Mouse (Mus musculus) MEL (cell line): ENCODE measurements at regions not wholly inside any gene's neighbourhood (a gene's known extent, or its start where the extent isn't known, plus 50 kb on each side); places are given as distances from the start of the nearest gene placed in this dataset.

Experiments
- DNase-seq: peaks from one replicate; pipeline ENCODE4 v3.0.0; 2011; ENCODE audit warnings: low read depth, low spot score
- H3K27ac ChIP-seq: 2 replicates; pipeline ENCODE4 v1.5.1; 2012; ENCODE audit warnings: low read depth, mild to moderate bottlenecking, control low read depth, low read length, moderate library complexity; ENCODE audit not compliant: control insufficient read depth
- H3K27me3 ChIP-seq, 2 experiments: fragments of 150-350 bp in 1 of 2; sonication (generic) in 1 of 2; 2 replicates each; pipeline ENCODE4 v1.6.1; 2012; ENCODE audit warnings: low read length in 2 of 2, mild to moderate bottlenecking in 2 of 2, improper control_type of control experiment in 1 of 2, moderate library complexity in 1 of 2; ENCODE audit not compliant: insufficient read depth in 2 of 2, control insufficient read depth in 1 of 2
- H3K36me3 ChIP-seq, 2 experiments: 2 replicates each; pipeline ENCODE4 v1.6.1; 2012 to 2014; ENCODE audit warnings: low read length in 2 of 2, improper control_type of control experiment in 1 of 2, inconsistent platforms in 1 of 2, mild to moderate bottlenecking in 1 of 2; ENCODE audit not compliant: insufficient read depth in 2 of 2, control insufficient read depth in 1 of 2
- H3K4me1 ChIP-seq, 2 experiments: fragments of 150-350 bp in 1 of 2; sonication (generic) in 1 of 2; 2 replicates each; pipeline ENCODE4 v1.6.1; 2012; ENCODE audit warnings: low read length in 2 of 2, improper control_type of control experiment in 1 of 2, mild to moderate bottlenecking in 1 of 2; ENCODE audit not compliant: insufficient read depth in 2 of 2, control insufficient read depth in 1 of 2
- H3K4me3 ChIP-seq, 2 experiments: fragments of 150-350 bp in 1 of 2; sonication (generic) in 1 of 2; 2 replicates each; pipeline ENCODE4 v1.5.1; 2012; ENCODE audit warnings: low read depth in 2 of 2, low read length in 2 of 2, mild to moderate bottlenecking in 2 of 2, moderate library complexity in 2 of 2, control low read depth in 1 of 2, improper control_type of control experiment in 1 of 2; ENCODE audit not compliant: control insufficient read depth in 1 of 2, insufficient read depth in 1 of 2
- H3K79me2 ChIP-seq: 2 replicates; pipeline ENCODE4 v1.6.1; 2012; ENCODE audit warnings: mild to moderate bottlenecking, low read length, moderate library complexity; ENCODE audit not compliant: control insufficient read depth, poor library complexity, insufficient read depth
- H3K9ac ChIP-seq: 2 replicates; pipeline ENCODE4 v1.6.1; 2012; ENCODE audit warnings: low read depth, mild to moderate bottlenecking, control low read depth, low read length, moderate library complexity; ENCODE audit not compliant: control insufficient read depth, poor library complexity, severe bottlenecking
- H3K9me3 ChIP-seq: fragments of 150-350 bp; sonication (generic); replicated peaks from 2 replicates; pipeline ENCODE4 v1.6.1; 2012; ENCODE audit warnings: mild to moderate bottlenecking, low read length, improper control_type of control experiment, moderate library complexity; ENCODE audit not compliant: insufficient read depth
- CHD2 ChIP-seq: IDR thresholded peaks from 2 replicates; pipeline ENCODE4 v1.6.1; 2011; ENCODE audit warnings: low read length, improper control_type of control experiment
- EP300 ChIP-seq, 2 experiments: IDR thresholded peaks; 2 replicates each; pipeline ENCODE4 v1.6.1; 2011; ENCODE audit warnings: improper control_type of control experiment in 2 of 2, low read length in 2 of 2, low read depth in 1 of 2, mild to moderate bottlenecking in 1 of 2
- JUND ChIP-seq: IDR thresholded peaks from 2 replicates; pipeline ENCODE4 v1.6.1; 2011; ENCODE audit warnings: low read depth, mild to moderate bottlenecking, improper control_type of control experiment, low read length
- KAT2A ChIP-seq: conservative IDR thresholded peaks from 2 replicates; pipeline ENCODE4 v1.6.1; 2012; ENCODE audit warnings: low read depth, low read length, improper control_type of control experiment, inconsistent platforms
- MAFK ChIP-seq: IDR thresholded peaks from 2 replicates; pipeline ENCODE4 v1.6.1; 2011; ENCODE audit warnings: low read depth, mild to moderate bottlenecking, low read length, improper control_type of control experiment, borderline replicate concordance
- MAX ChIP-seq: IDR thresholded peaks from 2 replicates; pipeline ENCODE4 v1.6.1; 2011; ENCODE audit warnings: low read length, improper control_type of control experiment
- MAZ ChIP-seq: IDR thresholded peaks from 2 replicates; pipeline ENCODE4 v1.6.1; 2012; ENCODE audit warnings: low read depth, mild to moderate bottlenecking, inconsistent platforms, low read length, improper control_type of control experiment
- MEF2A ChIP-seq: IDR thresholded peaks from 2 replicates; pipeline ENCODE4 v1.6.1; 2014; ENCODE audit warnings: low read depth, mild to moderate bottlenecking, inconsistent platforms, low read length, improper control_type of control experiment; ENCODE audit not compliant: poor library complexity, insufficient replicate concordance, severe bottlenecking; ENCODE audit errors: extremely low read depth
- MYB ChIP-seq: IDR thresholded peaks from 2 replicates; pipeline ENCODE4 v1.6.1; 2011; ENCODE audit warnings: mild to moderate bottlenecking, low read depth, low read length, improper control_type of control experiment
- MYC ChIP-seq: IDR thresholded peaks from 2 replicates; pipeline ENCODE4 v1.6.1; 2011; ENCODE audit warnings: low read depth, mild to moderate bottlenecking, low read length, improper control_type of control experiment, moderate library complexity
- NELFE ChIP-seq: IDR thresholded peaks from 2 replicates; pipeline ENCODE4 v1.6.1; 2011; ENCODE audit warnings: low read depth, low read length, improper control_type of control experiment
- NRF1 ChIP-seq: IDR thresholded peaks from 2 replicates; pipeline ENCODE4 v1.6.1; 2014; ENCODE audit warnings: low read depth, mild to moderate bottlenecking, inconsistent platforms, low read length, improper control_type of control experiment, moderate library complexity; ENCODE audit not compliant: poor library complexity, insufficient read depth, severe bottlenecking
- POLR2A ChIP-seq, 2 experiments: IDR thresholded peaks; 2 replicates each; pipeline ENCODE4 v1.6.1; 2011 to 2012; ENCODE audit warnings: low read length in 2 of 2, mild to moderate bottlenecking in 2 of 2, control low read depth in 1 of 2, improper control_type of control experiment in 1 of 2, low read depth in 1 of 2, moderate library complexity in 1 of 2; ENCODE audit not compliant: control insufficient read depth in 1 of 2, insufficient read depth in 1 of 2, poor library complexity in 1 of 2
- POLR2AphosphoS2 ChIP-seq: IDR thresholded peaks from 2 replicates; pipeline ENCODE4 v1.6.1; 2011; ENCODE audit warnings: low read length, improper control_type of control experiment
- RAD21 ChIP-seq: IDR thresholded peaks from 2 replicates; pipeline ENCODE4 v1.6.1; 2011; ENCODE audit warnings: mild to moderate bottlenecking, low read depth, low read length, improper control_type of control experiment
- TBP ChIP-seq: IDR thresholded peaks from 2 replicates; pipeline ENCODE4 v1.8.0; 2011; ENCODE audit warnings: low read depth, low read length, improper control_type of control experiment
- TCF12 ChIP-seq: IDR thresholded peaks from 2 replicates; pipeline ENCODE4 v1.6.1; 2014; ENCODE audit warnings: low read depth, mild to moderate bottlenecking, inconsistent platforms, low read length, improper control_type of control experiment, moderate library complexity
- USF2 ChIP-seq, 2 experiments: IDR thresholded peaks; 2 replicates each; pipeline ENCODE4 v1.6.1; 2011 to 2012; ENCODE audit warnings: improper control_type of control experiment in 2 of 2, low read length in 2 of 2, borderline replicate concordance in 1 of 2, inconsistent platforms in 1 of 2, low read depth in 1 of 2, mild to moderate bottlenecking in 1 of 2; ENCODE audit not compliant: insufficient read depth in 1 of 2
- ZC3H11A ChIP-seq: IDR thresholded peaks from 2 replicates; pipeline ENCODE4 v1.6.1; 2012; ENCODE audit warnings: low read depth, mild to moderate bottlenecking, inconsistent platforms, low read length, improper control_type of control experiment
- ZKSCAN1 ChIP-seq: IDR thresholded peaks from 2 replicates; pipeline ENCODE4 v1.6.1; 2012; ENCODE audit warnings: low read depth, mild to moderate bottlenecking, inconsistent platforms, low read length, improper control_type of control experiment, moderate library complexity
- ZNF384 ChIP-seq: IDR thresholded peaks from 2 replicates; pipeline ENCODE4 v1.6.1; 2012; ENCODE audit warnings: low read depth, mild to moderate bottlenecking, inconsistent platforms, low read length, improper control_type of control experiment

DNA sequence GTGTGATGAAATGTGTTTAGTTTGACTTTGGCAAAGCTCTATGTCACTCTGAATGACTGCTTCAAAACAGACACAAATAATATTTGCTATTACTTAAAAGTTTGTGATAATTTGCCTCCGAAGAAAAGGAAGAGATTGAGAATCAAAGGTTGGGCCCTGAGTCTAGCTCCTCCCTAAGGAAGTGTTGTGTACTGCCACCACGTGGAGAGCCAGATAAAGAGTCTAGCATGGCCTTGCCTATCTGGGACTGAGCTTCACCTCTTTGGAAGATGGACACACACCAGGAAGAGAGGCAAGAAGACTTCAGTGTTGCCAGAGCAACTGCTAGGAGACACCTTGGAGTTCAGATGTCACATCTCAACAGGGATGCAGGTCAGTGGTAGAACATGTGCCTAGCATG, 258.5 kb downstream of the Cog6 start:
- H3K27ac ChIP-seq, result no peak overlapping the region
- H3K36me3 ChIP-seq, result no peaks in the 10 kb centered on the region
- TF ChIP-seq ZC3H11A (no peak), NELFE (no peak), CHD2 (no peak), ZKSCAN1 (no peak), TCF12 (no peak), MAZ (no peak), POLR2A (IDR thresholded peaks at IDR 0.05; ENCODE audit: control insufficient read depth in 1 of 2, insufficient read depth in 1 of 2, low read depth in 1 of 2, low read length in 2 of 2, poor library complexity in 1 of 2) (no peak), TBP (no peak), MAX (no peak), MEF2A (no peak), NRF1 (no peak), MYB (no peak), JUND (no peak), POLR2AphosphoS2 (no peak), KAT2A (no peak), RAD21 (no peak), EP300 (IDR thresholded peaks at IDR 0.05; ENCODE audit: low read depth in 1 of 2, low read length in 2 of 2) (no peak), MYC (no peak), ZNF384 (no peak), USF2 (IDR thresholded peaks at IDR 0.05; ENCODE audit: borderline replicate concordance in 1 of 2, insufficient read depth in 1 of 2, low read depth in 1 of 2, low read length in 2 of 2) (no peak)
- no peaks in the 10 kb centered on the region for H3K79me2 ChIP-seq
- no peaks in the 10 kb centered on the region for H3K4me1 ChIP-seq
- no peak for DNase-seq
- no peaks in the 10 kb centered on the region for H3K27me3 ChIP-seq
- H3K9ac ChIP-seq, result no peak overlapping the region
- no peaks in the 10 kb centered on the region for H3K9me3 ChIP-seq
- no peak overlapping the region for H3K4me3 ChIP-seq

DNA sequence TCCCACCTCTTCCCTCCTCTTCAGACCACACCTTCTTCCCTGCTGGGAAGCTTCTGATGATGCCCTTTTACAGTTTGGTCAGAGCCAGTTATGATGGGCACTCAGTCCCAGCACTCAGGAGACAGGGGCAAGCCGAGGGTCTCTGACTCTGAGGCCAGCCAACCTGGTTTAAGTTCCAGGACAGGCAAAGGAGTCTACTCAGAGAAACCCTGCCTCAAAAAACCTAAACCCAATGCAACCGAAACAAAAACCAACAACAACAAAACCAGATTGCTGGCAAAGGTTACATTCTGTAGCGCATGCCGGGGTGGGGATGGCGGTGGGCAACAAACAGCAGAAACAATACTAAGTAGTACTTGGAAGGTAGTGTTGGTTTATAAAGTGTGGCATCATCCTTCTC, 260.2 kb downstream of the Cog6 start:
- no peaks in the 10 kb centered on the region for H3K27me3 ChIP-seq
- no peaks in the 10 kb centered on the region for H3K4me1 ChIP-seq
- H3K4me3 ChIP-seq, result no peak overlapping the region
- no peaks in the 10 kb centered on the region for H3K9me3 ChIP-seq
- no peaks in the 10 kb centered on the region for H3K79me2 ChIP-seq
- H3K9ac ChIP-seq, result no peak overlapping the region
- H3K27ac ChIP-seq, result no peak overlapping the region
- TF ChIP-seq MAFK, result no peak
- TF ChIP-seq CHD2, result no peak
- DNase-seq, result no peak
- H3K36me3 ChIP-seq, result no peaks in the 10 kb centered on the region
